Mouse (Mus musculus) stomach, embryonic 14.5 days (tissue): ENCODE data around the gene Cog5. TPM values are rescaled to one million over a fixed set of nuclear protein-coding genes. Genes with fewer than 3 reads are reported as not detected.

Source experiments
- ATAC-seq: fragments of 200-750 bp; cut with Nextera tagmentation; 2 replicates; pipeline ENCODE4 v1.8.0; 2017; ENCODE audit warnings: low read depth, moderate TSS enrichment; ENCODE audit not compliant: insufficient number of reproducible peaks, insufficient read depth, low FRiP score
- H3K27ac ChIP-seq: fragments of 300-500 bp; sonication (generic); 2 replicates; pipeline ENCODE4 v1.5.1; 2014; ENCODE audit warnings: mild to moderate bottlenecking, low read length, moderate library complexity, mixed read lengths
- H3K27me3 ChIP-seq: fragments of 300-500 bp; sonication (generic); 2 replicates; pipeline ENCODE4 v1.6.1; 2014; ENCODE audit warnings: low read length, control low read depth, mixed read lengths; ENCODE audit not compliant: control insufficient read depth, insufficient read depth
- H3K36me3 ChIP-seq: fragments of 300-500 bp; sonication (generic); 2 replicates; pipeline ENCODE4 v1.6.1; 2014; ENCODE audit warnings: mild to moderate bottlenecking, control low read depth, low read length, moderate library complexity, mixed read lengths; ENCODE audit not compliant: control insufficient read depth, insufficient read depth
- H3K4me1 ChIP-seq: fragments of 300-500 bp; sonication (generic); 2 replicates; pipeline ENCODE4 v1.6.1; 2014; ENCODE audit warnings: low read length, control low read depth, mixed read lengths; ENCODE audit not compliant: control insufficient read depth, insufficient read depth
- H3K4me2 ChIP-seq: fragments of 300-500 bp; sonication (generic); replicated peaks from 2 replicates; pipeline ENCODE4 v1.6.1; 2014; ENCODE audit warnings: low read depth, low read length, control low read depth
- H3K4me3 ChIP-seq: fragments of 300-500 bp; sonication (generic); 2 replicates; pipeline ENCODE4 v1.5.1; 2014; ENCODE audit warnings: low read depth, low read length, control low read depth
- H3K9ac ChIP-seq: fragments of 300-500 bp; sonication (generic); replicated peaks from 2 replicates; pipeline ENCODE4 v1.6.1; 2014; ENCODE audit warnings: low read depth, mild to moderate bottlenecking, control low read depth, low read length, moderate library complexity, mixed read lengths
- H3K9me3 ChIP-seq: fragments of 300-500 bp; sonication (generic); 2 replicates; pipeline ENCODE4 v1.6.1; 2016; ENCODE audit warnings: low read depth, low read length, control low read depth; ENCODE audit not compliant: control insufficient read depth
- WGBS: fragments of 180-500 bp; shearing (Covaris S2); extraction: QIAGEN DNeasy Blood & Tissue Kit; methylation state at CpG from one replicate; pipeline ENCODE4 v1.1.7; 2014; 5-methylcytosine and 5-hydroxymethylcytosine counted together
- polyA plus RNA-seq: library from polyadenylated mRNA; unstranded; fragments of >200 nt; fragmentation: Nextera tagmentation; extraction: Ambion mirVana; gene quantifications from 2 replicates; pipeline ENCODE4 v1.2.1, GENCODE M21; 2014

Gene Cog5
- polyA plus RNA-seq, 1 experiment from 2014 or later = 41.6 TPM

DNA sequence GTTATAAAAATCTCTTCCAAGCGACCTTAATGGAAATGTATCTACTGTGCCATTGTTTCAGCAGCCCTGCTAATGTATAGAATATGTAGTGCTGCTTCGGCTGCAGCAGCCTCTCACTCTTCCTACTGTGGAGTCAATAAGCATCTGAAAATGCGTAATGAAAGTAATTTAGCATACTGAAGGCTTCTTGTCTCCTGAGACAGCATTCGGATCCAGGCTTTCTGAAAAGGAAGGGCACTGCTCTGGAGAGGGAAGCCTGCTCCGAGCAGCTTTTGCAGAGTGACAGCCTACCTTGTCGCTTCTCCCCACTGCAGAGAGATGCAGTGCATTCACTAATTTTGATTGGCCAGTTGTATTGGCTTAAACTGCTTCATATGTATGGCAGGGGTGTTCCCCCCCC lies 58.9 kb downstream of the Cog5 start, which contains the start of gene Gpr22:
Gene Gpr22, minus strand, starts transcription at position 348 of the 400 bp plus-strand sequence.
- no peak within 1 kb of the TSS for H3K4me2 ChIP-seq
- no peaks in the 10 kb centered on the region for H3K27me3 ChIP-seq
- no peak for ATAC-seq
- H3K4me3 ChIP-seq = no peak within 1 kb of the TSS
- H3K36me3 ChIP-seq = no peaks in the 10 kb centered on the region; the same call in 1 of the 2 replicates
- 46% methylated on average over 6 of the region's 6 CpGs for WGBS
- H3K9me3 ChIP-seq = no peaks in the 10 kb centered on the region
- no peak within 1 kb of the TSS for H3K9ac ChIP-seq
- no peak within 1 kb of the TSS for H3K27ac ChIP-seq
- H3K4me1 ChIP-seq = no peaks in the 10 kb centered on the region

GRCm38 (mm10) chr12:31714070-31714469 lies 59.4 kb downstream of the Cog5 start:
- ATAC-seq = no peak
- Histone ChIP-seq H3K27me3 (no peaks in the 10 kb centered on the region), H3K27ac (no peak overlapping the region), H3K4me2 (no peak overlapping the region), H3K4me3 (no peak overlapping the region), H3K36me3 (no peaks in the 10 kb centered on the region; the same call in 1 of the 2 replicates), H3K9ac (no peak overlapping the region), H3K4me1 (0 out of 2 replicates have a peak, but pooled peaks cover 4% of the 10 kb centered on the region), H3K9me3 (no peaks in the 10 kb centered on the region)
- 87% methylated on average over 3 of the region's 3 CpGs for WGBS

DNA sequence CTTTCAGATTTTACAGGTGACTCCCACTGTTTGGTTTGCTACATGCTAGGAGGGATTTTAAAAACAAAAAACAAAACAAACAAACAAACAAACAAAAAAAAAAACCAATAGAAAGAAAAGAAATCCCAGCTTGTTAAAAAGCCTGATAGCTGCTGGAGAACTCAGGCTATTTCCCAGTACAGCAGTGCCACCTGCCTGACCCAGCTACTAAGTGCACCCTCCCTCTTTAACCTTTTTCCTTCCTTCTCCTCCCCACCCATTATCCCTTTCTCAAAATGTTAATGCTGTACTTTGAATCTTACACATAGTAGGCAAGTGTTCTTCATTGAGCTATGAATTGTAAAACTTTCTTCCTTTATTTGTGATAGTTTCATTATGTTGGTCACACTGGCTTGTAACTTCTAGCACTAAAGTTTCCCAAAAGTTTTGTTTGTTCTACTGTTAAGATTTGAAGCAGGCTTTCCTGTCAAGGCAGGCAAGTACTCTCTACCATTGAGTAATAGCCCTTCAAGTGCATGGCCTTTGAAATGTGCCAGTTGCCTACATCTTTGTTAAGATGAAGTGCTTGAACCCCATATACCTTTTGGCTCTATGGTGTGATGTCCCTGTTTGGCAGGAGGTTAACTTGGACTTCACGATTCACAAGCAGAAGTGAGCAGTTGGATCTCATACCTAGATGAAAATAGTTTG lies 65.1 kb downstream of the Cog5 start:
- Histone ChIP-seq H3K27ac (no peak overlapping the region), H3K4me2 (no peak overlapping the region), H3K4me3 (no peak overlapping the region), H3K4me1 (0 out of 2 replicates have a peak, but pooled peaks cover 4% of the 10 kb centered on the region), H3K9me3 (no peaks in the 10 kb centered on the region), H3K36me3 (no peaks in the 10 kb centered on the region), H3K9ac (no peak overlapping the region), H3K27me3 (no peaks in the 10 kb centered on the region)
- WGBS = 72% methylated on average over 1 of the region's 1 CpGs
- ATAC-seq = no peak

DNA sequence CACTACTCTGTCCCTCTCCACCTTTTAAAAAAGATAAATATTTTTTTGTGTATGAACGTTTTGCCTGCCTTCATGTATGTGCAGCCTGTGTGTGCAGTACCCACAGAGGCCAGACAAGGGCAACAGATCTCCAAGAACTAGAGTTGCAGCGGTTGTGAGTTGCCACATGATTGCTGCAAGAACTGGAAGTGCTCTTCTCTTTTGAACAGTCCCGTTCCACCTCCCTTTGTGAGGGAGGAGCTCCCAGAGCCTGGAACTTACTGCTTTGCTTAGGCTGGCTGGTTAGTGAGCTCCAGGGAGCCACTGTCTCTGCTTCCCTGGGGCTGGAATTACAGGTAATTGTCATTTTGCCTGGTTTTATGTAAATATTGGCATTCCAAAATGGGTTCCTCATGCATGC lies 69.9 kb downstream of the Cog5 start:
- Histone ChIP-seq H3K36me3 (no peaks in the 10 kb centered on the region), H3K4me1 (no peaks in the 10 kb centered on the region), H3K9ac (no peak overlapping the region), H3K27me3 (no peaks in the 10 kb centered on the region), H3K9me3 (no peaks in the 10 kb centered on the region), H3K4me2 (no peak overlapping the region), H3K4me3 (no peak overlapping the region), H3K27ac (no peak overlapping the region)
- ATAC-seq = no peak
- WGBS = 84% methylated on average over 3 of the region's 3 CpGs

DNA sequence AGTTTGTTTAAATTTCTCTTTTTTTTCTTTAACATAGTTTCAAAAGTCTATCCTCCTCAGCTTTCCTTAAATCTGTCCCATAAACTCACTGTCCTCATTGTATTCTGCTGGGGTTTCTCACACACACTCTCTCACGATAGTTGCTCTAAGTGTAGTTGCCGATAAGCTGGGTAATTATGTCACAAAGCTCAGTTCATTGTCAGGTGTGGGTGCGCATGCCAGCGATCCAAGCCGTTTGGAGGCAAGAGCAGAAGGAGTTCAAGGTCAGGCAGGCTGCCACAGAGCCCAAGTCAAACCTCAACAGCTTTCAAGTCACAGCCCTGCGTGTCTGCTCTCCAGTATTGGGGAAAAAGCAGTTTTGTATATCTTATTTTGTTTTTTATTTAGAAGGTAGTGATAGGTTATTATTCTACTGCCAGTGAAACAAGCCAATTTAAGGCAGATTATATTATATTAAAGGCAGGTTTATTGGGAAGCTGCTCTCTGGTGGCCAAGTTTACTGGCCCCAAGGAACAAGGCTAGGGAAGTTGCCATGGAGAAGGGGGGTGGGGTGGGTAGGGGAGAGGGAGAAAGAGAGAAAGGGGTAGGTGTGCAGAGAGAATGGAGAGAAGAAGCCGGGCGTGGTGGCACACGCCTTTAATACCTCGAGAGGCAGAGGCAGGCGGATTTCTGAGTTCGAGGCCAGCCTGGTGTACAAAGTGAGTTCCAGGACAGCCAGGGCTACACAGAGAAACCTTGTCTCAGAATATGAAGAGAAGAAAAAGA lies 71.0 kb downstream of the Cog5 start:
- no peaks in the 10 kb centered on the region for H3K4me1 ChIP-seq

DNA sequence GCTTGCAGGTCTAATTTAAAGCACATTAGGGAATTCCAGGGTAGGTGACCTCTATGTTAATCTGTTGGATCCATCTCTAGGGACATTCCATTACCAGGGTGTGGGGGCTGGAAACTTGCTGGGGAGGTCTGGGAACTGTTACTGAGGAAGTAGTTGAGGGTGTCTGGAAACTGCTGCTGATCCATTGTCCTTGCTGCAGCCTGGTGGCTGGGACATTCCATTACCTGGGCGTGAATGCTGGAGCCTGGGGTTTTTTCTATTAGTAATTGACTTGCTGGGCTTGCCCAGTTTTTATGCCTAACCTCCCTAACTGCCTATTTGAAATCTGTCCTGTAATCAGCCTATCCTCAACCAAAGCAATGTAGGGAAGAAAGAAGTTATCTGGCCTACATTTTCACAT lies 72.0 kb downstream of the Cog5 start:
- Histone ChIP-seq H3K27ac (no peak overlapping the region), H3K9me3 (no peaks in the 10 kb centered on the region), H3K36me3 (no peaks in the 10 kb centered on the region), H3K4me3 (no peak overlapping the region), H3K4me2 (no peak overlapping the region), H3K4me1 (no peaks in the 10 kb centered on the region), H3K27me3 (no peaks in the 10 kb centered on the region), H3K9ac (no peak overlapping the region)
- 60% methylated on average over 1 of the region's 1 CpGs for WGBS
- ATAC-seq = no peak

More for the DNA sequence above, 71.0 kb downstream of the Cog5 start:
- Histone ChIP-seq H3K9me3 (no peaks in the 10 kb centered on the region), H3K4me3 (no peak overlapping the region), H3K9ac (no peak overlapping the region), H3K27ac (no peak overlapping the region), H3K27me3 (no peaks in the 10 kb centered on the region), H3K4me2 (no peak overlapping the region), H3K36me3 (no peaks in the 10 kb centered on the region)
- 84% methylated on average over 12 of the region's 12 CpGs for WGBS
- no peak for ATAC-seq

DNA sequence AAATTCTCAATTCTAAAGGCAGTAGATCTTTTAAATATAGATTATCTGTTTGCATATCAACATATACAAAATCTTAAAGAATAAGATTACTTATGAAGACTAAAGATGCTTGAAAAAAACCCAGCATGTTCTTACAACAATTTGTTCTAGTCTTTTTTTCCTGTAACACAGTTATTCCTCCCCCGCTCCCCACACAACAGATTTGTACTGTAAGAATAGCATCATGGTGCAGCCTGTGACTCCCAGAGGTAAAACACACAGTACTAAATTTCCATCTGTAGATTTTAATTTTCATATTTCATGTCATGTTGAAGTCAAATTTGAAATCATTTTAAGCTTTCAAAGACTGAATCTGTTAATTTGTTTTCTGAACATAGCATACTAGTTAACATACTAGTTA lies 75.5 kb downstream of the Cog5 start:
- Histone ChIP-seq H3K4me2 (no peak overlapping the region), H3K9ac (no peak overlapping the region), H3K27ac (no peak overlapping the region), H3K4me3 (no peak overlapping the region), H3K9me3 (no peaks in the 10 kb centered on the region), H3K36me3 (no peaks in the 10 kb centered on the region), H3K4me1 (no peaks in the 10 kb centered on the region), H3K27me3 (no peaks in the 10 kb centered on the region)
- ATAC-seq = no peak
- WGBS = 97% methylated on average over 1 of the region's 1 CpGs

DNA sequence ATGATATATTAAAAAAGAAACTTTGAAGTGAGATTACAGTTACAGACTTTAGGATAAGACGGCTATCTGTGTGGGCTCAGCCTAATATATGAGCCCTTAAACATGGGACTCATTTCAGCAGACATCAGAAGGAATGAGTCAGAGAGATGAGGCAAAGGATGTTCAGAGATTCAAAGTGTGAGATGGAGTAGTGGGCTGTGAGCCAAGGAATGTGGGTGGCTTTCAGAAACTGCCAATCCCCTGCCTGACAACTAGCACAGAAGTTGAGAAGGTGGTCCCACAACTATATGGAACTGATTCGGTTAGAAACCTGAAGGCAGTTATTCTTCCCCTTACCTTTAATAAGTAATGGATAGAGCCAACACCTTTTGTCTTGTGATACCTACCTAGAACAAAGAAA lies 79.9 kb downstream of the Cog5 start:
- no peak overlapping the region for H3K27ac ChIP-seq

More for the DNA sequence above, 79.9 kb downstream of the Cog5 start:
- H3K36me3 ChIP-seq = no peaks in the 10 kb centered on the region
- no peak for ATAC-seq
- no peaks in the 10 kb centered on the region for H3K4me1 ChIP-seq
- no peaks in the 10 kb centered on the region for H3K9me3 ChIP-seq
- H3K27me3 ChIP-seq = no peaks in the 10 kb centered on the region
- H3K4me3 ChIP-seq = no peak overlapping the region
- H3K4me2 ChIP-seq = no peak overlapping the region
- WGBS = 82% methylated on average over 2 of the region's 2 CpGs
- H3K9ac ChIP-seq = no peak overlapping the region
